Mouse (Mus musculus) embryonic facial prominence, embryonic 14.5 days (tissue): ENCODE data around the gene Sun1. TPM values are rescaled to one million over a fixed set of nuclear protein-coding genes. Genes with fewer than 3 reads are reported as not detected.
A peak's percentile ranks its signal among the peaks of the same experiment; 100 is the strongest.

Experiments used
- ATAC-seq: fragments of 200-750 bp; cut with Nextera tagmentation; 2 replicates; pipeline ENCODE4 v1.8.0; 2017; ENCODE audit warnings: low read depth, moderate number of reproducible peaks, moderate TSS enrichment
- DNase-seq: peaks from one replicate; pipeline ENCODE4 v3.0.0-alpha.2; 2015; ENCODE audit warnings: low spot score
- H3K27ac ChIP-seq: fragments of 300-500 bp; sonication (generic); replicated peaks from 2 replicates; pipeline ENCODE4 v1.5.1; 2014; ENCODE audit warnings: low read depth, mild to moderate bottlenecking, low read length, moderate library complexity
- H3K27me3 ChIP-seq: fragments of 300-500 bp; sonication (generic); replicated peaks from 2 replicates; pipeline ENCODE4 v1.6.1; 2014; ENCODE audit warnings: low read length; ENCODE audit not compliant: control insufficient read depth, insufficient read depth
- H3K36me3 ChIP-seq: fragments of 300-500 bp; sonication (generic); 2 replicates; pipeline ENCODE4 v1.6.1; 2014; ENCODE audit warnings: low read length, mixed read lengths; ENCODE audit not compliant: control insufficient read depth, insufficient read depth
- H3K4me1 ChIP-seq: fragments of 300-500 bp; sonication (generic); 2 replicates; pipeline ENCODE4 v1.6.1; 2014; ENCODE audit warnings: antibody characterized with exemption, low read length; ENCODE audit not compliant: control insufficient read depth, insufficient read depth
- H3K4me2 ChIP-seq: fragments of 300-500 bp; sonication (generic); 2 replicates; pipeline ENCODE4 v1.6.1; 2014; ENCODE audit warnings: low read depth, mild to moderate bottlenecking, low read length, moderate library complexity, mixed read lengths
- H3K4me3 ChIP-seq: fragments of 300-500 bp; sonication (generic); 2 replicates; pipeline ENCODE4 v1.5.1; 2014; ENCODE audit warnings: low read depth, mild to moderate bottlenecking, low read length
- H3K9ac ChIP-seq: fragments of 300-500 bp; sonication (generic); 2 replicates; pipeline ENCODE4 v1.6.1; 2014; ENCODE audit warnings: low read depth, mild to moderate bottlenecking, low read length, moderate library complexity, mixed read lengths
- H3K9me3 ChIP-seq: fragments of 300-500 bp; sonication (generic); 2 replicates; pipeline ENCODE4 v1.6.1; 2016; ENCODE audit warnings: low read length; ENCODE audit not compliant: control insufficient read depth
- WGBS: fragments of 180-500 bp; shearing (Covaris S2); extraction: QIAGEN DNeasy Blood & Tissue Kit; methylation state at CpG from one replicate; pipeline ENCODE4 v1.1.7; 2014; 5-methylcytosine and 5-hydroxymethylcytosine counted together
- polyA plus RNA-seq: library from polyadenylated mRNA; unstranded; fragments of >200 nt; fragmentation: Nextera tagmentation; extraction: Ambion mirVana; gene quantifications from 2 replicates; pipeline ENCODE4 v1.2.1, GENCODE M21; 2014

Gene Sun1
- polyA plus RNA-seq, 1 experiment from 2014 or later, result 59.5 TPM

- DNase-seq (no peak), ATAC-seq (no peak)
- no peaks in the 10 kb centered on the region for H3K27me3 ChIP-seq
- H3K27ac ChIP-seq, result no peak overlapping the region
- H3K36me3 ChIP-seq, result peaks cover 44% of the 10 kb centered on the region
- no peak overlapping the region for H3K4me2 ChIP-seq
- H3K4me1 ChIP-seq, result no peaks in the 10 kb centered on the region
- H3K9me3 ChIP-seq, result no peaks in the 10 kb centered on the region
- H3K4me3 ChIP-seq, result no peak overlapping the region
- WGBS, result 88% methylated on average over 11 of the region's 11 CpGs
- no peak overlapping the region for H3K9ac ChIP-seq
These were observed 11.4 kb downstream of the Sun1 start for GRCm38 (mm10) chr5:139211737-139212385.

GRCm38 (mm10) chr5:139214298-139214697, 13.9 kb downstream of the Sun1 start:
- Histone ChIP-seq H3K27ac (no peak overlapping the region), H3K27me3 (no peaks in the 10 kb centered on the region), H3K4me1 (no peaks in the 10 kb centered on the region), H3K4me2 (no peak overlapping the region), H3K4me3 (no peak overlapping the region), H3K36me3 (peaks cover 45% of the 10 kb centered on the region), H3K9ac (no peak overlapping the region), H3K9me3 (no peaks in the 10 kb centered on the region)
- ATAC-seq, result no peak
- no peak for DNase-seq

DNA sequence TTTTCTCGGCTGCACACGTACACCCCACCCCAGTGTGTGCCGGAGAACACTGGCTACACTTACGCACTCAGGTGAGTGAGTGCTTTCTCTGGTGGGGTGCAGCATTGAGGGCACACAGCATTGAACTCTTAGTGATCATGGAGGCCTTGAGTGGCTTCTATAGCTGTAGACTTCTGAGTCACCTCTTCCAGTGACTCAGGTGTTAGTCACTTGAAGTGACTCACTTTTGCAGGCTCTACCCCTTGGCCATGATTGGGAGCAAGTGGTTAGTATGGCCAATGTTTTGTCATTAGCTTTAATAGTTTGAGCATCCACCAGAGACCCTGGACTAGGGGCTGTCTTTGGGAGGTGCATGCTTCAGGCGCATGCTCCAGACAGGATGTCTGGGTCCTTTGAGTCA, 14.7 kb downstream of the Sun1 start:
- H3K27ac ChIP-seq, result no peak overlapping the region

DNA sequence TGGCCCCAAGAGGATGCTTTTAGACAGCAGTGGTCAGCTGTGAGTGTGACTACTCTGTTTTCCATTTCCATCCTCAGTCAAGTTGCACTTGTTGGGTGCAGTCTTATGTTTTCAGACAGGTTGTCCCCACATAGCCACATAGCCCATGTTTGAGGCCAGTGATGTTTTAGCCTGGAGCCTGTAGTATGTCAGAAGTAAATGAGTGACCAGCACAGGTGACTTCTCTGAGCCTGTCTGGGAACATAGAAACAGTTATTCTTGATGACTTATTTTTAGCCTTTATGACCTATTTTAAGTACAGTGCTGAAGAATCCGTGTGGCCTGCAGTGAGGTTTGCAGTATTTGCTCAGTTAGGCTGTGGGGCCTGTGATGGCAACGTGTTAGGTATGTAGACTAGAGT, 15.7 kb downstream of the Sun1 start:
- Histone ChIP-seq H3K4me3 (no peak overlapping the region), H3K9ac (no peak overlapping the region), H3K9me3 (no peaks in the 10 kb centered on the region), H3K4me2 (no peak overlapping the region), H3K27me3 (no peaks in the 10 kb centered on the region), H3K36me3 (peaks cover 45% of the 10 kb centered on the region), H3K4me1 (no peaks in the 10 kb centered on the region), H3K27ac (no peak overlapping the region)
- DNase-seq (no peak), ATAC-seq (0 out of 2 replicates have a peak, but pooled peaks have one; percentile 43)
- WGBS, result 85% methylated on average over 2 of the region's 2 CpGs

More for the DNA sequence above, 14.7 kb downstream of the Sun1 start:
- 98% methylated on average over 5 of the region's 5 CpGs for WGBS
- no peak overlapping the region for H3K9ac ChIP-seq
- no peak overlapping the region for H3K4me3 ChIP-seq
- H3K36me3 ChIP-seq, result peaks cover 44% of the 10 kb centered on the region
- ATAC-seq (no peak), DNase-seq (no peak)
- H3K27me3 ChIP-seq, result no peaks in the 10 kb centered on the region
- no peak overlapping the region for H3K4me2 ChIP-seq
- H3K4me1 ChIP-seq, result no peaks in the 10 kb centered on the region
- no peaks in the 10 kb centered on the region for H3K9me3 ChIP-seq

GRCm38 (mm10) chr5:139216774-139217173, 16.3 kb downstream of the Sun1 start:
- Histone ChIP-seq H3K27ac (no peak overlapping the region), H3K27me3 (no peaks in the 10 kb centered on the region), H3K9ac (no peak overlapping the region), H3K4me1 (no peaks in the 10 kb centered on the region), H3K4me3 (no peak overlapping the region), H3K9me3 (no peaks in the 10 kb centered on the region), H3K4me2 (no peak overlapping the region), H3K36me3 (peaks cover 50% of the 10 kb centered on the region)
- ATAC-seq (peak; percentile 45; the same call in 1 of the 2 replicates), DNase-seq (peak; percentile 24)
- WGBS, result 77% methylated on average over 3 of the region's 3 CpGs

- Histone ChIP-seq H3K36me3 (peaks cover 73% of the 10 kb centered on the region), H3K27ac (no peak overlapping the region)
These were observed 19.6 kb downstream of the Sun1 start for GRCm38 (mm10) chr5:139220006-139220515.

DNA sequence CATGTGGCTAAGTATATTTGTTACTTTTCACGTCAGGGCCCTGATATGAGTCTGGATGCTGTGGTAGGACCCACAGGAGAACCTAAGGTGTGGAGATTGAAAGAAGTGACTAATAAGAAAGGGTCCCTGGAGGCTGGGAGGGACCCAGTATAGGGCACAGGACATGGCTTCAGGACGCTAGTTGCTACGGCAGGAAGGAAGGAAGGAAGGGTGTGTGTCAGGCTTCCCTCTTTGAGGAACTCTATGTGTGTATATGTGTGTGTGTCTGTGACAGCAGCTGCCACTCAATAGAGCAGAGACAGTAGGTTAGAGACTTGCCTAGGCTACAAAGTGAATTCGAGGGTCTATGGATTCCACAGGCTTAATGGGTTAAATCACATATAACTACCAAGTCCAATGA, 20.2 kb downstream of the Sun1 start:
- no peaks in the 10 kb centered on the region for H3K9me3 ChIP-seq
- no peak overlapping the region for H3K4me2 ChIP-seq
- WGBS, result 76% methylated on average over 4 of the region's 4 CpGs
- H3K4me1 ChIP-seq, result no peaks in the 10 kb centered on the region
- H3K27ac ChIP-seq, result no peak overlapping the region
- ATAC-seq (no peak), DNase-seq (no peak)
- H3K36me3 ChIP-seq, result peaks cover 73% of the 10 kb centered on the region
- H3K9ac ChIP-seq, result no peak overlapping the region
- no peak overlapping the region for H3K4me3 ChIP-seq
- no peaks in the 10 kb centered on the region for H3K27me3 ChIP-seq

More at GRCm38 (mm10) chr5:139220006-139220515, 19.6 kb downstream of the Sun1 start:
- 81% methylated on average over 4 of the region's 4 CpGs for whole genome bisulfite sequencing
- peak; percentile 48 for DNase-seq
- Histone ChIP-seq H3K4me3 (no peak overlapping the region), H3K9me3 (no peaks in the 10 kb centered on the region), H3K27me3 (no peaks in the 10 kb centered on the region), H3K9ac (no peak overlapping the region), H3K4me1 (no peaks in the 10 kb centered on the region), H3K4me2 (no peak overlapping the region)
- ATAC-seq, result peak; percentile 47

- Histone ChIP-seq H3K36me3 (peaks cover 84% of the 10 kb centered on the region), H3K9ac (no peak overlapping the region), H3K27me3 (no peaks in the 10 kb centered on the region), H3K4me2 (no peak overlapping the region), H3K4me3 (no peak overlapping the region), H3K9me3 (no peaks in the 10 kb centered on the region), H3K27ac (no peak overlapping the region), H3K4me1 (no peaks in the 10 kb centered on the region)
- DNase-seq, result no peak
- no peak for ATAC-seq
- 95% methylated on average over 10 of the region's 10 CpGs for WGBS
These were observed 22.9 kb downstream of the Sun1 start for GRCm38 (mm10) chr5:139223331-139223730.

DNA sequence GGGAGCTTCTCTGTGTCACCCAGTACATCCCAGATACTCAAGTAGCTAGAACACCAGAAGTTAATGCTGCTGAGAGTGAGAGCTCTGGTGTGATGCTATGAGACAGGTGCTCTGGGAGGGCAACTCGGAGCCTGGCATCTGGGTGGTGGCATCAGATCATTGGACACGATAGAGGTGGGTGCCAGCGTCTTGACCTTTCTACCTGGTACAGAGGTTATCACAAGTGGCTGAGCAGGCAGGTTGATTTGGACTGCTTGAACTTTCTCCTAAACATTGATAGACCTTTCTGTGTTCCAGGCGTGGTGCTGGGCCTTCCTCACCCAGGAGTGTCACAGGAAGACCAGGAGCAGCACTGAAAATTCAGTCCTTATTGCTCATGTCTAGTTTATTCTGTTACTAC, 26.8 kb downstream of the Sun1 start:
- DNase-seq, result no peak
- H3K9ac ChIP-seq, result no peak overlapping the region
- no peak for ATAC-seq
- H3K9me3 ChIP-seq, result no peaks in the 10 kb centered on the region
- WGBS, result 95% methylated on average over 4 of the region's 4 CpGs
- H3K27me3 ChIP-seq, result no peaks in the 10 kb centered on the region
- no peak overlapping the region for H3K27ac ChIP-seq
- H3K4me3 ChIP-seq, result no peak overlapping the region
- no peaks in the 10 kb centered on the region for H3K4me1 ChIP-seq
- H3K4me2 ChIP-seq, result no peak overlapping the region
- peaks cover 93% of the 10 kb centered on the region for H3K36me3 ChIP-seq
